Mouse (Mus musculus) intestine, postnatal 0 days (tissue): Measurements from ENCODE around the gene Hist3h2ba. TPM values are rescaled to one million over a fixed set of nuclear protein-coding genes. Genes with fewer than 3 reads are reported as not detected.

Experiments
- ATAC-seq: fragments of 200-750 bp; cut with Nextera tagmentation; 2 replicates; pipeline ENCODE4 v1.8.0; 2017; ENCODE audit warnings: mild to moderate bottlenecking, moderate TSS enrichment, moderate library complexity
- H3K27ac ChIP-seq: fragments of 300-500 bp; sonication (generic); 2 replicates; pipeline ENCODE4 v1.5.1; 2014; ENCODE audit warnings: mild to moderate bottlenecking, low read depth, low read length, moderate library complexity
- H3K27me3 ChIP-seq: fragments of 300-500 bp; sonication (generic); replicated peaks from 2 replicates; pipeline ENCODE4 v1.6.1; 2014; ENCODE audit warnings: low read length, mixed read lengths; ENCODE audit not compliant: control insufficient read depth, insufficient read depth
- H3K36me3 ChIP-seq: fragments of 300-500 bp; sonication (generic); 2 replicates; pipeline ENCODE4 v1.6.1; 2014; ENCODE audit warnings: mild to moderate bottlenecking, moderate library complexity; ENCODE audit not compliant: control insufficient read depth, insufficient read depth
- H3K4me1 ChIP-seq: fragments of 300-500 bp; sonication (generic); replicated peaks from 2 replicates; pipeline ENCODE4 v1.6.1; 2014; ENCODE audit warnings: antibody characterized with exemption, low read length, mixed read lengths; ENCODE audit not compliant: control insufficient read depth, insufficient read depth
- H3K4me2 ChIP-seq: fragments of 300-500 bp; sonication (generic); replicated peaks from 2 replicates; pipeline ENCODE4 v1.6.1; 2014; ENCODE audit warnings: low read depth, mild to moderate bottlenecking, moderate library complexity
- H3K4me3 ChIP-seq: fragments of 300-500 bp; sonication (generic); 2 replicates; pipeline ENCODE4 v1.5.1; 2014; ENCODE audit warnings: low read depth, low read length
- H3K9ac ChIP-seq: fragments of 300-500 bp; sonication (generic); 2 replicates; pipeline ENCODE4 v1.6.1; 2014; ENCODE audit warnings: mild to moderate bottlenecking, low read depth, low read length
- H3K9me3 ChIP-seq: fragments of 300-500 bp; sonication (generic); 2 replicates; pipeline ENCODE4 v1.6.1; 2016; ENCODE audit warnings: mixed run types; ENCODE audit not compliant: control insufficient read depth
- CTCF ChIP-seq: sonication (generic); IDR thresholded peaks from 2 replicates; pipeline ENCODE4 v1.5.1; 2016; ENCODE audit warnings: low read depth, mild to moderate bottlenecking, control low read depth, antibody characterized with exemption, moderate library complexity
- WGBS: fragments of 180-500 bp; shearing (Covaris S2); extraction: QIAGEN DNeasy Blood & Tissue Kit; methylation state at CpG from one replicate; pipeline ENCODE4 v1.1.7; 2014; 5-methylcytosine and 5-hydroxymethylcytosine counted together
- polyA plus RNA-seq: library from polyadenylated mRNA; unstranded; fragments of >200 nt; fragmentation: Nextera tagmentation; extraction: Ambion mirVana; gene quantifications from 2 replicates; pipeline ENCODE4 v1.2.1, GENCODE M21; 2015

Gene Hist3h2ba
- polyA plus RNA-seq, 1 experiment from 2014 or later = 6.9 TPM

- H3K36me3 ChIP-seq = peaks cover 8% of the 10 kb centered on the region; the same call in 1 of the 2 replicates
- H3K27ac ChIP-seq = no peak overlapping the region
- peaks cover 8% of the 10 kb centered on the region for H3K27me3 ChIP-seq
- H3K4me2 ChIP-seq = peak overlapping the region; percentile 76
- no peak for TF ChIP-seq CTCF
- WGBS = 35% methylated on average over 15 of the region's 15 CpGs
- no peak overlapping the region for H3K9ac ChIP-seq
- no peak for ATAC-seq
- H3K4me3 ChIP-seq = peak overlapping the region; percentile 43
- H3K4me1 ChIP-seq = peaks cover 8% of the 10 kb centered on the region; the same call in 1 of the 2 replicates
- no peaks in the 10 kb centered on the region for H3K9me3 ChIP-seq
Measured at GRCm38 (mm10) chr11:58959186-58959825, 10.6 kb downstream of the Hist3h2ba start.

- no peaks in the 10 kb centered on the region for H3K9me3 ChIP-seq
- H3K27ac ChIP-seq = no peak overlapping the region
- peak overlapping the region; percentile 43 for H3K4me3 ChIP-seq
- H3K4me2 ChIP-seq = peak overlapping the region; percentile 76
- peaks cover 8% of the 10 kb centered on the region for H3K27me3 ChIP-seq
- peak; percentile 60 for TF ChIP-seq CTCF
- no peak overlapping the region for H3K9ac ChIP-seq
- WGBS = 2% methylated on average over 40 of the region's 40 CpGs
- peak; percentile 73 for ATAC-seq
- peaks cover 8% of the 10 kb centered on the region; the same call in 1 of the 2 replicates for H3K4me1 ChIP-seq
- H3K36me3 ChIP-seq = peaks cover 8% of the 10 kb centered on the region; the same call in 1 of the 2 replicates
Measured at GRCm38 (mm10) chr11:58959921-58960465, 11.3 kb downstream of the Hist3h2ba start.

- Histone ChIP-seq H3K27me3 (peaks cover 8% of the 10 kb centered on the region), H3K9me3 (no peaks in the 10 kb centered on the region), H3K4me2 (no peak overlapping the region), H3K27ac (no peak overlapping the region), H3K4me3 (no peak overlapping the region), H3K4me1 (peaks cover 2% of the 10 kb centered on the region; the same call in 1 of the 2 replicates), H3K36me3 (peaks cover 8% of the 10 kb centered on the region; the same call in 1 of the 2 replicates), H3K9ac (no peak overlapping the region)
- 0 out of 2 replicates have a peak, but pooled peaks have one; percentile 9 for TF ChIP-seq CTCF
- WGBS = 60% methylated on average over 50 of the region's 50 CpGs
- no peak for ATAC-seq
Measured at GRCm38 (mm10) chr11:58961364-58962177, 12.9 kb downstream of the Hist3h2ba start.

GRCm38 (mm10) chr11:58963543-58963942 lies 14.8 kb downstream of the Hist3h2ba start:
- Histone ChIP-seq H3K9ac (no peak overlapping the region), H3K36me3 (no peaks in the 10 kb centered on the region), H3K4me3 (no peak overlapping the region), H3K4me1 (no peaks in the 10 kb centered on the region), H3K9me3 (no peaks in the 10 kb centered on the region), H3K27ac (no peak overlapping the region), H3K4me2 (no peak overlapping the region), H3K27me3 (peaks cover 8% of the 10 kb centered on the region)
- WGBS = 28% methylated on average over 17 of the region's 17 CpGs
- TF ChIP-seq CTCF = no peak
- ATAC-seq = no peak; the same call in 1 of the 2 replicates

- no peaks in the 10 kb centered on the region for H3K9me3 ChIP-seq
- no peak overlapping the region for H3K4me2 ChIP-seq
- no peak overlapping the region for H3K27ac ChIP-seq
- 90% methylated on average over 7 of the region's 7 CpGs for WGBS
- no peak overlapping the region for H3K4me3 ChIP-seq
- 0 out of 2 replicates have a peak, but pooled peaks cover 2% of the 10 kb centered on the region for H3K4me1 ChIP-seq
- no peak for TF ChIP-seq CTCF
- no peak overlapping the region for H3K9ac ChIP-seq
- H3K36me3 ChIP-seq = no peaks in the 10 kb centered on the region
- H3K27me3 ChIP-seq = peaks cover 8% of the 10 kb centered on the region
- ATAC-seq = no peak
Measured at GRCm38 (mm10) chr11:58964216-58964615, 15.5 kb downstream of the Hist3h2ba start.
